Mouse (Mus musculus) hindbrain, embryonic 15.5 days (tissue): Measurements from ENCODE around the gene Fam50a. TPM values are rescaled to one million over a fixed set of nuclear protein-coding genes. Genes with fewer than 3 reads are reported as not detected.
A peak's percentile ranks its signal among the peaks of the same experiment; 100 is the strongest.

Source experiments
- ATAC-seq: fragments of 200-750 bp; cut with Nextera tagmentation; 2 replicates; pipeline ENCODE4 v1.8.0; 2017; ENCODE audit warnings: low read depth, moderate number of reproducible peaks, moderate TSS enrichment; ENCODE audit not compliant: low FRiP score
- H3K27ac ChIP-seq: fragments of 300-500 bp; sonication (generic); replicated peaks from 2 replicates; pipeline ENCODE4 v1.5.1; 2015; ENCODE audit warnings: mild to moderate bottlenecking, inconsistent platforms
- H3K27me3 ChIP-seq: fragments of 300-500 bp; sonication (generic); 2 replicates; pipeline ENCODE4 v1.6.1; 2015; ENCODE audit warnings: control low read depth, inconsistent platforms
- H3K36me3 ChIP-seq: fragments of 300-500 bp; sonication (generic); 2 replicates; pipeline ENCODE4 v1.6.1; 2015; ENCODE audit warnings: control low read depth, inconsistent platforms
- H3K4me1 ChIP-seq: fragments of 300-500 bp; sonication (generic); replicated peaks from 2 replicates; pipeline ENCODE4 v1.6.1; 2015; ENCODE audit warnings: control low read depth, inconsistent platforms
- H3K4me2 ChIP-seq: fragments of 300-500 bp; sonication (generic); 2 replicates; pipeline ENCODE4 v1.6.1; 2015; ENCODE audit warnings: moderate library complexity, mild to moderate bottlenecking, inconsistent platforms
- H3K4me3 ChIP-seq: fragments of 300-500 bp; sonication (generic); 2 replicates; pipeline ENCODE4 v1.5.1; 2015; ENCODE audit warnings: mild to moderate bottlenecking, inconsistent platforms
- H3K9ac ChIP-seq: fragments of 300-500 bp; sonication (generic); 2 replicates; pipeline ENCODE4 v1.6.1; 2015; ENCODE audit warnings: inconsistent platforms
- H3K9me3 ChIP-seq: fragments of 300-500 bp; sonication (generic); 2 replicates; pipeline ENCODE4 v1.6.1; 2016; ENCODE audit warnings: control low read depth, inconsistent platforms
- WGBS: fragments of 180-500 bp; shearing (Covaris S2); methylation state at CpG from one replicate; pipeline ENCODE4 v1.1.7; 2015; 5-methylcytosine and 5-hydroxymethylcytosine counted together
- polyA plus RNA-seq: library from polyadenylated mRNA; unstranded; fragments of >200 nt; fragmentation: Nextera tagmentation; extraction: Ambion mirVana; gene quantifications from 2 replicates; pipeline ENCODE4 v1.2.1, GENCODE M21; 2015

The Fam50a gene
- polyA plus RNA-seq, 1 experiment from 2014 or later = 57.7 TPM

DNA sequence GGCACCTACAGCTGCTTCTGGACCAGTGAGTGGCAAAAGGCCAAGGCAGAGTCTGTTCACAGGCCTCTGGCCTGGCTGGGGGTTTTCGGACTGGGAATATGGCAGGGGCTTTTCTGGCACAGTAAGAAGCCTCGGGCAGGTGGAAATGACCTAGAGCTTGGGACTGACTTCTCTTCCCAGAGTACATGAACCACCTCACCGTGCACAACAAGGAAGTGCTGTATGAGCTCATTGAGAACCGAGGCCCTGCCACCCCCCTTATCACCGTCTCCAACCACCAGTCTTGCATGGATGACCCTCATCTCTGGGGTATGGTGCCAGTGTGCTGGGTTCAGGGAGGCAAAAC lies 29.8 kb upstream of the Fam50a start:
- Histone ChIP-seq H3K27me3 (no peaks in the 10 kb centered on the region), H3K4me3 (peak overlapping the region; percentile 62), H3K27ac (peak overlapping the region; percentile 83), H3K9me3 (no peaks in the 10 kb centered on the region), H3K36me3 (no peaks in the 10 kb centered on the region), H3K4me1 (peaks cover 15% of the 10 kb centered on the region), H3K9ac (peak overlapping the region; percentile 66), H3K4me2 (peak overlapping the region; percentile 70)
- 27% methylated on average over 5 of the region's 5 CpGs for WGBS
- ATAC-seq = peak; percentile 39

GRCm38 (mm10) chrX:74293431-74293830 lies 19.4 kb upstream of the Fam50a start:
- Histone ChIP-seq H3K4me3 (no peak overlapping the region), H3K27me3 (no peaks in the 10 kb centered on the region), H3K9ac (no peak overlapping the region), H3K9me3 (no peaks in the 10 kb centered on the region), H3K4me1 (peaks cover 5% of the 10 kb centered on the region), H3K36me3 (peaks cover 4% of the 10 kb centered on the region; the same call in 1 of the 2 replicates), H3K4me2 (no peak overlapping the region), H3K27ac (no peak overlapping the region)
- 80% methylated on average over 4 of the region's 4 CpGs for WGBS
- no peak for ATAC-seq

DNA sequence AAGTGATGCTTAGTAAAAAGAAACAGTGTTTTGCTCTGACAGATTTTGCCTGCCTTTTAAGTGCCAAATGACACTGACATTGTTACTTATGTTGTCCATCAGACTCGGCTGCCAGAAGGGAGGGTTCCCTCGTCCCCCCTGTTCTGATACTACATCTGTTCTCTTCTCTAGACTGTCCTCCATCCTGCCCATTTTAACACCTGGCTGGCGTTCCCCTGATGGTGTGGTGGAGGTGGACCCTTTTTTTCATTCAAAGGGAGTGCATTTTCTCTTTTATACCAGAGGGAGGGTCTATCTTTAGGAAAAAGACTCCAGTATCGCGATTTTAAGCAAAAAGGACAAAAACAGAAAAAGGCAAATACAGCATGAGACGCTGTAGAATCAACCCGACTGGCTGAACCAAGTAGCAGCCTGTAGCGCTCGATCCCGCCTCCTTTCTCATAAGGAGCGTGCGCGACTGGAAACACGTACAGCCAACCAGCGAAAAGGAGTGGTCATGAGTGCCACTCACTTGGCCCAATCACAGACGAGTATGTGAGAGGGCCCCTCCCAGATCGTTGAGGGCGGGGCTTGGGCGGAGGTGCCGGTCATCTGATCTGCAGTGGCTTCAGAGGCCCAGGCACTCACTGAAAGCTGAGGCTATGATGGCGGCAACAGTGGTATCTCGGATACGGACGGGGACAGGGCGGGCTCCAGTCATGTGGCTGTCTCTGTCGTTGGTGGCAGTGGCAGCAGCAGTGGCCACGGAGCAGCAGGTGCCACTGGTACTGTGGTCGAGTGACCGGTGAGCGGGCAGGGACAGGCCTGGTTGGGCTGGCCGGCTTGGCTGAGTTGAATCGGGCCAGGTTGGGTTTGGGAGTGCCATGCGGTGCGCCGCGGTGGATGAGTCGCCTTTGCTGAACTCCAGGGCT lies 16.0 kb upstream of the Fam50a start, which contains the start of gene Atp6ap1:
Atp6ap1 (plus strand) TSS at position 560 of the 911 bp plus-strand sequence.
- Histone ChIP-seq H3K4me2 (peak within 1 kb of the TSS; percentile 63), H3K4me1 (peaks cover 8% of the 10 kb centered on the region), H3K9me3 (no peaks in the 10 kb centered on the region), H3K27ac (peak within 1 kb of the TSS; percentile 81), H3K4me3 (peak within 1 kb of the TSS; percentile 73), H3K27me3 (no peaks in the 10 kb centered on the region), H3K36me3 (peaks cover 8% of the 10 kb centered on the region; the same call in 1 of the 2 replicates), H3K9ac (peak within 1 kb of the TSS; percentile 78)
- 19% methylated on average over 37 of the region's 37 CpGs for WGBS
- peak; percentile 99 for ATAC-seq

DNA sequence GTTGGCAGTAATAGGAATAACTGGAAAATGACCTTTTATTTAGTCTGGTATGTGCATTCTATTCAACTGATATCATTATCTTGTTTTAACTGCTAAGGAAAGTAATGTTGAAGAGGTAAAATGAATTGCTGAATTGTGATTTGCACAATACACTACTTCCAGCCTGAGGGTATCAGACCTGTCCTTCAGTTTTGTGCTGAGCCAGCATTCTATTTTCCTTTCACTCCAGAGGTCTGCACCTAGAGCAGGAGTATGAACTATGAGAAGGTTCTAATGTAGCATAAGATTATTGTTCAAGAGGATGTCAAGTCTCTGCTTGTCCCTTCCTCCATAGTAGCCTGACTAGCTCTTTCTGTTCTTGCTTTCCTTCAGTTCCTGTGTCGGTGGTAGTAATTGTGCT lies 14.5 kb upstream of the Fam50a start:
- no peaks in the 10 kb centered on the region for H3K27me3 ChIP-seq
- H3K27ac ChIP-seq = no peak overlapping the region
- no peak for ATAC-seq
- peaks cover 21% of the 10 kb centered on the region for H3K36me3 ChIP-seq
- no peak overlapping the region for H3K9ac ChIP-seq
- no peaks in the 10 kb centered on the region for H3K9me3 ChIP-seq
- 0 out of 2 replicates have a peak overlapping the region, but pooled peaks have one; percentile 15 for H3K4me2 ChIP-seq
- WGBS = 81% methylated on average over 1 of the region's 1 CpGs
- no peak overlapping the region for H3K4me3 ChIP-seq
- peaks cover 8% of the 10 kb centered on the region for H3K4me1 ChIP-seq

DNA sequence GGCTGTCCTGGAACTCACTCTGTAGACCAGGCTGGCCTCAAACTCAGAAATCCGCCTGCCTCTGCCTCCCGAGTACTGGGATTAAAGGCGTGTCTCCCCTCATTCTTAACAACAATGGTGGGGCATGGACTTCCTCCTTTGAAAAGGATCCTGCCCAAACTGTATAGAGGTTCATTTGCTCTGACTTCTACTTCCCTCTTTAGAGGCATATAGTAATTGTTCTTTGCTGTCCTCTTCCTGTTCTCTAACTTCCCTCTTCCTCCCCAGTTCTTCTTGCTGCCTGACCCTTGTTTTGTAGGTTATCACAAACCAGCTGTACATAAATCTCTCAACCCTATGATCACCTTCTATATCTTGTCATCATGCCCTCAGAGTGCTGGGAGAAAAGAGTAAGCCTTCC lies 13.1 kb upstream of the Fam50a start:
- no peak overlapping the region for H3K4me2 ChIP-seq
- H3K27me3 ChIP-seq = no peaks in the 10 kb centered on the region
- H3K4me1 ChIP-seq = peaks cover 14% of the 10 kb centered on the region
- no peak for ATAC-seq
- 87% methylated on average over 3 of the region's 3 CpGs for WGBS
- no peak overlapping the region for H3K9ac ChIP-seq
- H3K36me3 ChIP-seq = peaks cover 28% of the 10 kb centered on the region
- no peak overlapping the region for H3K27ac ChIP-seq
- H3K9me3 ChIP-seq = no peaks in the 10 kb centered on the region
- no peak overlapping the region for H3K4me3 ChIP-seq

DNA sequence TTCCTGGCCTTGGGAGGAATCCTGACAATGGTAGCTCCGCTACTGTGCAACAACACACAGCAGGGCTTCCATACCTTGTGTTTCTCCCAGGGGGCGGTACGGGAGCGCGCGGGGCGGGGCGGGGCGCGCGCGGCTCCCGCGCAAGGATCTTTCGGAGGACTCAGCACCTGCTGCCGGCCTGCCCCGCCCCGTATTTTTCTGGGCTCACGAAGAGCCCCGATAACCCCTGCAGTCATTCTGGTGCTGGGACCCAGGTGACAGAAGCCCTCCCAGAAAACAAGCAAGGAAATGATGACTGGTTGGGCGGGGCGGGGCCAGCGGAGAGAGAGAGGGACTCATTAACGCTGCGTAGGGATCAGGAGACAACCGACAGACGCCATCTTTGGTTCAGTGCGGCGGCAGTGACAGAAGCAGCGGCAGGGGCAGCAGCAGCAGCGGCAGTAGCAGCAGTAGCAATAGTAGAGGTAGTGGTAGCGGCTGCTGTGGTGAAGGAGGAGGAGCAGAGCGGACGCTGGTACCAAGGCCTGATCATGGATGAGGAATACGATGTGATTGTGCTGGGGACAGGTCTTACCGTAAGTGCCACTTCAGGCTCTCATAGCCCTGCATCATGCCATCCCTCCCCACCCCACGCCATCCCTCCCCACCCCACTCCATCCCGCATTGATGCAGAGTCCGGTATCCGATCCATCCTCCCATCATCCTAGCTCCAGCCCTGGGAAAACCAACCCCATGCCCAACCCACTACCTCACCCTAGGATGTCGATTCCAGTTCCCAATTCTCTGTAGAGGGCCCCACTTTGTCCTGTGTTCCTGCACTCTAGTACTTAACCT lies 7.7 kb upstream of the Fam50a start, which contains the start of gene Gdi1:
Gdi1 (plus strand) TSS at position 132 of the 834 bp plus-strand sequence.
- peaks cover 33% of the 10 kb centered on the region for H3K4me1 ChIP-seq
- H3K9ac ChIP-seq = peak within 1 kb of the TSS; percentile 73
- no peaks in the 10 kb centered on the region for H3K27me3 ChIP-seq
- peak; percentile 82 for ATAC-seq
- peak within 1 kb of the TSS; percentile 55 for H3K4me3 ChIP-seq
- H3K9me3 ChIP-seq = no peaks in the 10 kb centered on the region
- WGBS = 15% methylated on average over 38 of the region's 41 CpGs
- peak within 1 kb of the TSS; percentile 71 for H3K4me2 ChIP-seq
- H3K36me3 ChIP-seq = peaks cover 50% of the 10 kb centered on the region
- peak within 1 kb of the TSS; percentile 95 for H3K27ac ChIP-seq

- H3K27ac ChIP-seq = peak within 1 kb of the TSS; percentile 93
- peak within 1 kb of the TSS; percentile 68 for H3K9ac ChIP-seq
- no peaks in the 10 kb centered on the region for H3K36me3 ChIP-seq
- H3K4me1 ChIP-seq = peaks cover 37% of the 10 kb centered on the region
- no peaks in the 10 kb centered on the region for H3K27me3 ChIP-seq
- no peaks in the 10 kb centered on the region for H3K9me3 ChIP-seq
- peak within 1 kb of the TSS; percentile 54 for H3K4me3 ChIP-seq
- 18% methylated on average over 26 of the region's 30 CpGs for WGBS
- ATAC-seq = peak; percentile 95
- peak within 1 kb of the TSS; percentile 71 for H3K4me2 ChIP-seq
Observed at GRCm38 (mm10) chrX:74328725-74329161, 15.9 kb downstream of the Fam50a start, which contains the start of gene Plxna3. Gene Plxna3 (plus strand): TSS chrX:74329066.

- peak; percentile 65 for ATAC-seq
- Histone ChIP-seq H3K4me3 (peak overlapping the region; percentile 54), H3K27me3 (no peaks in the 10 kb centered on the region), H3K36me3 (no peaks in the 10 kb centered on the region), H3K9ac (peak overlapping the region; percentile 68), H3K4me1 (peaks cover 41% of the 10 kb centered on the region), H3K9me3 (no peaks in the 10 kb centered on the region), H3K27ac (peak overlapping the region; percentile 93), H3K4me2 (peak overlapping the region; percentile 71)
- WGBS = 22% methylated on average over 9 of the region's 10 CpGs
Observed at GRCm38 (mm10) chrX:74329215-74329671, 16.4 kb downstream of the Fam50a start.

DNA sequence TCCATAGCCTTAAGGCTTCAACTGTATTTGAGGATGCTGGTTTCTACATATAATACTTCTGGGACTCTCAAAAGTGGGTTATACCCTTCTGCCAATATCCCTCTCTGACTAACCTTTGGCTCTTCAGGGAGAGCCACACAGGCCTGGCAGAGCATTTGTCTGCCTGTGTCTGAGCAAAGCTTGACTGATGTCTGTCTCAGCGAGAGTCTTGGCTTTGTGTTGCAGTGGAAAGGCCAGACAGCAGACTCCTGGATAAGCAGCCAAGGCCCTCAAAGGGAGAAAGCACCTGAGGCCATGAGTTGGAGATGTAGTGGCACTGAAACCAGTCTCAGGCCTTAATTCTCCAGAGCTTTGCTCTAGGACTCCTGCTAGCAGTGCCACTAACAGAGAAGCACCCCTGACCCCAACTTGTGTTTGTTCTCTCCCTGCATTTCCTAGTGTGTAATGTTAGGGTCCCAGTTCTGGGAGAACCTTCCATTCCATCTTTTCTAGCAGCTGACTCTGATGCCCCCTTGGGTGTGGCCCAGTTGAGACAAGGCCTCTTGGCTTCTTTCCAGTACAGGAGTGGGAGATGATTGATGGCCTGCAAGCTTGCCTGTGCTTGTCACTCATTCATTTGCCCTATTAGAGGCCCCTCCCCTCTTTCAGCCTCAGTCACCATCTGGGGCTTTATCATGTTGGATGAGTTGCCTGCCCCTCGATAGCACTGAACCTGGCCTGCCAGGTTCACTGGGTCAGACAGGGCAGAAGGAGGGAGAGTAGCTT lies 17.5 kb downstream of the Fam50a start:
- 30% methylated on average over 2 of the region's 2 CpGs for WGBS
- ATAC-seq = no peak

DNA sequence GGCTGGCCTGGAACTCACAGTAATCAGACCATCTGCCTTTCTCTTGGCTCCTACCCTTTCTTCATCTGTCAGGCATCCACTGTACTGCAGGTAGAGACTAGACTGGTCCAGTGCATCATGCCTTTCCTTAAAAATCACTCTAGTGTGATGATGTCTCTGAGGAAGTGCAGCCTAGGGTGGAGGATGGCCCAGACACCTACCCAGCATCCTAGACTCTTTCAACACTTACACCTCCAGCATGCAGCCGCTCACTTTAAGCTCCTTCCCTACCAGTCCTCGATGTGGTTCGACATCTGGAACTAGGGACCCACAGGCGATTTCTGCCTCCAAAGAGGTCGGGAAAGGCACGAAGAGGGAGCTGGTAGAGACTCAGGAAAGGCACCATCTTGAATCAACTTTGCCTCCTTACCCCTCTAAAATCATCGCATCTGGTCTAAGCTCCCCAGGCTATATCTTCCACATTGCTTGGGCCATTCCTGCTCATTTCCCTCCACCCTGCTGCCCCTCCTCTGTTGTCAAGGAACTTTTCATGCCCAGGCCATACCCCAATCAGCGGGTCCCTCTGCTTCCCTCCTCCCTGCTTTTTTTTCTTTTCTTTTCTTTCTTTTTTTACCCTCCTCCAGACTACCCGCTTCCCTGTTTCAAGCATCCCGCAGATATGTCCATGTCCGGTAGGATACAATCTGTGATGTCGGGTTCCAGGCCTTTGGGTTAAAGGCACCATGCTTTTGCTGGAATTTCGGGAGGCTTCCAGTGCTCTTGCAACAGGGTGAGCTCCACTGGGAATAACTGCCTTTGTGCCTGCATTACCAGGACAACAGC lies 40.0 kb downstream of the Fam50a start:
- H3K27ac ChIP-seq = peak overlapping the region; percentile 74
- 0 out of 2 replicates have a peak, but pooled peaks cover 6% of the 10 kb centered on the region for H3K4me1 ChIP-seq
- ATAC-seq = peak; percentile 78
- H3K9me3 ChIP-seq = no peaks in the 10 kb centered on the region
- H3K27me3 ChIP-seq = no peaks in the 10 kb centered on the region
- WGBS = 25% methylated on average over 13 of the region's 13 CpGs
- peak overlapping the region; percentile 55 for H3K4me2 ChIP-seq
- no peaks in the 10 kb centered on the region for H3K36me3 ChIP-seq
- H3K4me3 ChIP-seq = peak overlapping the region; percentile 35
- peak overlapping the region; percentile 48 for H3K9ac ChIP-seq

More for the DNA sequence above, 17.5 kb downstream of the Fam50a start:
- H3K9me3 ChIP-seq = no peaks in the 10 kb centered on the region
- peak overlapping the region; percentile 68 for H3K9ac ChIP-seq
- peak overlapping the region; percentile 93 for H3K27ac ChIP-seq
- H3K4me1 ChIP-seq = peaks cover 46% of the 10 kb centered on the region
- H3K36me3 ChIP-seq = no peaks in the 10 kb centered on the region
- peak overlapping the region; percentile 54 for H3K4me3 ChIP-seq
- H3K4me2 ChIP-seq = peak overlapping the region; percentile 71
- no peaks in the 10 kb centered on the region for H3K27me3 ChIP-seq
